Mouse (Mus musculus): Measurements from ENCODE around the gene G3bp1. TPM values are rescaled to one million over a fixed set of nuclear protein-coding genes. Genes with fewer than 3 reads are reported as not detected.
A peak's percentile ranks its signal among the peaks of the same experiment; 100 is the strongest.

Gene G3bp1
- total and polyA plus RNA-seq, 3 experiments = 129 to 314 (median 246) TPM

DNA sequence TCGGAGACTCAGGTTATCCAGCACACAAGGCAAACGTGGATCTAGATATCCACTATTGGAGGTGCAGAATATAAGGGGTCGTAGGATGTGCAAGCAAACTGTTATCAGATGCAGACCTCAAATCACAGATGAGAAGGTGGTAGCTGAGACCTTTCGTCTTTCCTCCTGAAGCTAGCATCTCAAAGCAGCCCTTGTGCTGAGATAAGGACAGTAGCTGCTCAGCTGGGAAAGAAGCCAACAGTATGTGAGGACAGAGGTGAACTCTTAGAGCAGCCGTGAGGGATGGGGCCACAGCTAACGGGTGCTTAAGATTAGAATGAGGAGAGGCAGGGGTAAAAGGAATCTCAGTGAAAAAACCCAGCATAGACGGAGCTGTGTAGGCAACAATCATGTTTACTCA is 72.6 kb downstream of the G3bp1 start (continued):
- TF ChIP-seq HCFC1 (IDR thresholded peaks at IDR 0.05; ENCODE audit: low read depth, low read length) (no peak), MAZ (IDR thresholded peaks at IDR 0.05; ENCODE audit: low read depth, low read length) (no peak), TCF12 (IDR thresholded peaks at IDR 0.05; ENCODE audit: low read depth, low read length) (no peak), ZKSCAN1 (IDR thresholded peaks at IDR 0.05; ENCODE audit: low read depth, low read length) (no peak), EP300 (IDR thresholded peaks at IDR 0.05; ENCODE audit: low read depth in 1 of 2, low read length in 2 of 2) (peak; percentile 23 to 35; a peak in 1 of 4 replicates), NELFE (IDR thresholded peaks at IDR 0.05; ENCODE audit: low read depth, low read length) (no peak), KAT2A (conservative IDR thresholded peaks at IDR 0.05; ENCODE audit: low read depth, low read length) (no peak), ETS1 (IDR thresholded peaks at IDR 0.05; ENCODE audit: low read depth, low read length) (0 out of 2 replicates have a peak, but pooled peaks have one; percentile 24)

DNA sequence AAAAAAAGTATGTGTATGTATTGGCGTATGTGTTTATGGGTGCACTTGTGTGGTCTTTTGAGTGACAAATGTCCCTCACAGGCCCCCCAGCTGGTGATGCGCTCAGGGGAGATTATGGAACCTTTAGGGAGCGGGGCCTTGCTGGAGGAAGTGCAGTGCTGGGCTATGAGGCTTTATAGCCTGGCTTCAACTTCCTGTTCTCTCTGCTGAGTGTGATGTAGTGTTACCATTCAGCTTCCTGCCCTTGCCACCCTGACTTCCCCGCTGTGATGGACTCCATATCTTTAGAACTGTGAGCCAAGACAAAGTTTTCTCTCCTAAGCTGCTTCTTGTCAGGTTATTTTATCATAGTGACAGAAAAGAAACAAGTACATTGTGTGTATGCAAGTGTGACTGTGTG is 73.2 kb downstream of the G3bp1 start:
- H3K9ac ChIP-seq (ENCODE audit: control insufficient read depth, low read depth, low read length, poor library complexity, severe bottlenecking) = no peak overlapping the region
- peak; percentile 59 for DNase-seq (ENCODE audit: low read depth, low spot score)
- H3K4me3 ChIP-seq (ENCODE audit: control insufficient read depth in 1 of 2, insufficient read depth in 1 of 2, low read depth in 2 of 2, low read length in 2 of 2) = no peak overlapping the region
- no peaks in the 10 kb centered on the region for H3K36me3 ChIP-seq (ENCODE audit: control insufficient read depth in 1 of 2, insufficient read depth in 2 of 2, low read length in 2 of 2)
- TF ChIP-seq MEF2A (IDR thresholded peaks at IDR 0.05; ENCODE audit: extremely low read depth, insufficient replicate concordance, low read depth, low read length, poor library complexity, severe bottlenecking) (no peak), NELFE (IDR thresholded peaks at IDR 0.05; ENCODE audit: low read depth, low read length) (no peak), ZMIZ1 (IDR thresholded peaks at IDR 0.05; ENCODE audit: low read depth, low read length) (no peak), ETS1 (IDR thresholded peaks at IDR 0.05; ENCODE audit: low read depth, low read length) (no peak), TAL1 (IDR thresholded peaks at IDR 0.05; ENCODE audit: low read length) (no peak), ELF1 (IDR thresholded peaks at IDR 0.05; ENCODE audit: low read depth, low read length) (no peak), UBTF (IDR thresholded peaks at IDR 0.05; ENCODE audit: borderline replicate concordance, insufficient read depth, low read depth, low read length) (no peak), CHD2 (IDR thresholded peaks at IDR 0.05; ENCODE audit: low read length) (no peak), ZC3H11A (IDR thresholded peaks at IDR 0.05; ENCODE audit: low read depth, low read length) (no peak), E2F4 (IDR thresholded peaks at IDR 0.05; ENCODE audit: borderline replicate concordance, low read depth, low read length) (no peak), SMC3 (IDR thresholded peaks at IDR 0.05; ENCODE audit: low read depth, low read length) (no peak), MAX (IDR thresholded peaks at IDR 0.05; ENCODE audit: low read length) (no peak)
- no peaks in the 10 kb centered on the region for H3K4me1 ChIP-seq (ENCODE audit: control insufficient read depth in 1 of 2, insufficient read depth in 2 of 2, low read length in 2 of 2)
- H3K27me3 ChIP-seq (ENCODE audit: control insufficient read depth in 1 of 2, insufficient read depth in 2 of 2, low read length in 2 of 2) = no peaks in the 10 kb centered on the region; a peak in 1 of 4 replicates
- no peaks in the 10 kb centered on the region for H3K79me2 ChIP-seq (ENCODE audit: control insufficient read depth, insufficient read depth, low read length, poor library complexity)
- no peaks in the 10 kb centered on the region for H3K9me3 ChIP-seq (replicated peaks; ENCODE audit: insufficient read depth, low read length)
- no peak overlapping the region for H3K27ac ChIP-seq (ENCODE audit: control insufficient read depth, low read depth, low read length)

DNA sequence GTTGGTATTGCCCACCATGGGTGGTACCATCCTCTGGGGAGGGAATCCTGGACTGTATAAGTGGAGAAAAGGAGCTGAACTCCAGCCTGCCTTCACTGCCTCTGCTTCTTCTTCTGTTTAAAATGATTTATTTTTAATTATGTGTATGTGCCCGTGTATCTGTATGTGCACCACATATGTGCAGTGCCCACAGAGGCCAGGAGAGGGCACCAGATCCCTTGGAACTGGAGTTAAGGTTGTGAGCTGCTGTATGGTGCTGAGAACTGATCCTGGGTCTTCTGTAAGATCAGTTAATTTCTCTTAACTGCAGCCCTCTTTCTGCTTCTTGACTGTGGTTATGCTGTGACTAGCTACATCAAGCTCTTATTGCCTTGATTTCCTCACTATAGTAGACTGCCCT is 76.2 kb downstream of the G3bp1 start:
- no peak overlapping the region for H3K4me3 ChIP-seq (ENCODE audit: control insufficient read depth in 1 of 2, insufficient read depth in 1 of 2, low read depth in 2 of 2, low read length in 2 of 2)
- no peaks in the 10 kb centered on the region for H3K4me1 ChIP-seq (ENCODE audit: control insufficient read depth in 1 of 2, insufficient read depth in 2 of 2, low read length in 2 of 2)
- DNase-seq (ENCODE audit: low read depth, low spot score) = peak; percentile 34
- H3K36me3 ChIP-seq (ENCODE audit: control insufficient read depth in 1 of 2, insufficient read depth in 2 of 2, low read length in 2 of 2) = no peaks in the 10 kb centered on the region
- no peaks in the 10 kb centered on the region for H3K9me3 ChIP-seq (replicated peaks; ENCODE audit: insufficient read depth, low read length)
- no peak overlapping the region for H3K27ac ChIP-seq (ENCODE audit: control insufficient read depth, low read depth, low read length)
- H3K27me3 ChIP-seq (ENCODE audit: control insufficient read depth in 1 of 2, insufficient read depth in 2 of 2, low read length in 2 of 2) = no peaks in the 10 kb centered on the region
- TF ChIP-seq SMC3 (IDR thresholded peaks at IDR 0.05; ENCODE audit: low read depth, low read length) = peak; percentile 19; the same call in 1 of the 2 replicates
- TF ChIP-seq CTCF (IDR thresholded peaks at IDR 0.05 in 2 of 3, conservative IDR thresholded peaks at IDR 0.05 in 1 of 3; ENCODE audit: control insufficient read depth in 1 of 3, insufficient read depth in 1 of 3, low read depth in 2 of 3, low read length in 3 of 3, poor library complexity in 1 of 3, severe bottlenecking in 1 of 3) = peak; percentile 40 to 53 (median 46)
- TF ChIP-seq RAD21 (IDR thresholded peaks at IDR 0.05; ENCODE audit: low read depth, low read length) = peak; percentile 37
- TF ChIP-seq RCOR1 (IDR thresholded peaks at IDR 0.05; ENCODE audit: low read depth, low read length) = no peak
- H3K9ac ChIP-seq (ENCODE audit: control insufficient read depth, low read depth, low read length, poor library complexity, severe bottlenecking) = no peak overlapping the region
- no peaks in the 10 kb centered on the region for H3K79me2 ChIP-seq (ENCODE audit: control insufficient read depth, insufficient read depth, low read length, poor library complexity)

All from MEL (cell line).